Mouse (Mus musculus) 3134 (cell line): Measurements from ENCODE around the gene Aurkb.

Experiments
- DNase-seq: peaks from one replicate; pipeline ENCODE4 v3.0.0-alpha.2; 2011; ENCODE audit warnings: low spot score; ENCODE audit not compliant: insufficient read length; ENCODE audit errors: extremely low read depth

The Aurkb gene

GRCm38 (mm10) chr11:69096360-69096986, 51.0 kb downstream of the Aurkb start:
- DNase-seq = no peak

- peak; percentile 97 for DNase-seq
Observed at GRCm38 (mm10) chr11:69096987-69097900, 51.8 kb downstream of the Aurkb start.

DNA sequence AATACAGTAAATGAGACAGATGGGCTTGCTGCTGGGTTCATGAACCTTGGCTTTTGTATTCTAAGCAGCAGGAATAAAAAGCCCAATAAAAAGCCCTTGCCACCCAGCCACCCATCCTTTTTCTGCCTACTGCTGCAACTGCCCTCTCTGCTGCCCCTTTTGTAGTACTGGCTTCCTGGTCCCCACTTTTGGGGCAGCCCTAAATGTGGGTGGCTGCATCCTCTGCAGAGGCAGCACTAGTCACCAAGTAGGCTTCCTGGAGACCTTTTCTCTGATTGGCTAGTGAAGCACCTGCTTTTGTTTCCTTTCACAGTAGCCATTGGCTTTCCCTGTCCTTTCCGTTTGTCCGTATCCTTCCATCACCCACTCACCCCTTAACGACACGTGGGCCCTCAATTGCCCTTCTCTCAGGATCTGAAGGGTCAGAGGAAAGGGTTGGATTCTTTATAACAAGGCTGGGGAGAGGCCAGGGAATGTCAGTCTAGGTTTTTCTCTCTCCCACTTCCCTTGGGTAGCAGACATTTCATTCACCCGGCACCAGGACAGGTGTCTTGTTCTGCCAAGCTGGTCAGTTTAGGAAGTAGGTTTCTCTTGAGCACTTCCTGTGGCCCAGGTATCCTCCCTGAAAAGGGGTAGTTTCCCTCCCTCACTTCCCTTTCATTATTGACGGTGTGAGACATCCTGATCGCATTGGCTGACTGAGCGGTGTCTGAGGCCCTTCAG, 52.8 kb downstream of the Aurkb start:
- DNase-seq = no peak

GRCm38 (mm10) chr11:69098762-69099091, 53.3 kb downstream of the Aurkb start:
- peak; percentile 98 for DNase-seq

DNA sequence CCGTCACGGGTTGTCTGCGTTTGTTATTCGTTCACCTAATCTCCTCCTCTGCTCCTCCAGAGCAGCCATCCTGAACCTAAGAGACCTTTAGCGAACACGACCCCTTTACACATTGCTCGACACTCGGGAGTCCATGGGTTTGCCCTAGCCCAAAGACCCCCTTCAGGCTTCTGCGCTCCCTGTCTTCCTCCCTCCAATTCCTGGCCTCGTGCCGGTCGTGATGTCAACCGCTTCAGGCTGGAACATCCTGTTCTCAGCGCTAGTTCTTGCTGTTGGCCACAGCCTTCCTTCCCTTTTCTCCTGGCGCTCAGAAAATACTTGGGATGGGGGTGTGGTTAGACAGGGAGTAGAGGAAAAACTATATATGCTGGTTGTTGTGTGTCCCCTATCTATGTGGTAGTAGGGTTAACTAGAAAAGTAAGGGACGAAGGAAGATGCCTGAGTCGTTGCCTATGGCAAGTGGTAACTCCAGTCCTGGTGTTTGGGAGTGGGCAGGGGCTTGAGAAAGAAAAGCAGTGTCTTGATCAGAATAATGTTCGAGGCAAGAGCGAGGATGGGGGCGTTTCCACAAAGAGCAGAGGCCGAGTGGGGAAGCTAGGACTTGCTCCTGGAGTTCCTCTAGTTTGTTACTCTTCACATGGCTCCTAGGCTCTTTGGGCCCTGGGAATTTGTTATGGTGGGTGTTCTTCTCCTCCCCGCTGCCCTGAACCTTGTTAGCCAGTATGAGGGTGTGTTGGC, 53.9 kb downstream of the Aurkb start:
- no peak for DNase-seq

DNA sequence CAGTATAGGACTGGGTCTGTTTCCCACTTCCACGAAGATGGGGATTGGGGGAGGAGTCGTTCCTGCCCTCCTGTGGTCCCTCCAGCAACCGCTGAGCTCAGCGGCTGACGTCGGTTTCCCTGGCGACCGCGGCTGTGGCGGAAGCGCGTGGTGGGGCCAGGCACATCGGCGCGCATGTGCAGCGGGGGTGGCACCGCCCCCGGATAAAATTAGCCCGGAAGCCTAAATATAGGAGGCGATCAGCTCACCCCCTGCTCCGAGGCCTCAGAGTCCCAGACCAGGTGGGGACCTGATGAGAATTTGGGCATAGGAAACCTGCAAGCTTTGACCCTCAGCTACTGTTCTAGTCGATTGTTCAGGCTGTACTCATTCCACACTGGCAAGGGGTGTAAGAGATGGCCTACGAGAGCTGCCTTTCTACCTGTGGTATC, 54.5 kb downstream of the Aurkb start:
- peak; percentile 91 for DNase-seq

DNA sequence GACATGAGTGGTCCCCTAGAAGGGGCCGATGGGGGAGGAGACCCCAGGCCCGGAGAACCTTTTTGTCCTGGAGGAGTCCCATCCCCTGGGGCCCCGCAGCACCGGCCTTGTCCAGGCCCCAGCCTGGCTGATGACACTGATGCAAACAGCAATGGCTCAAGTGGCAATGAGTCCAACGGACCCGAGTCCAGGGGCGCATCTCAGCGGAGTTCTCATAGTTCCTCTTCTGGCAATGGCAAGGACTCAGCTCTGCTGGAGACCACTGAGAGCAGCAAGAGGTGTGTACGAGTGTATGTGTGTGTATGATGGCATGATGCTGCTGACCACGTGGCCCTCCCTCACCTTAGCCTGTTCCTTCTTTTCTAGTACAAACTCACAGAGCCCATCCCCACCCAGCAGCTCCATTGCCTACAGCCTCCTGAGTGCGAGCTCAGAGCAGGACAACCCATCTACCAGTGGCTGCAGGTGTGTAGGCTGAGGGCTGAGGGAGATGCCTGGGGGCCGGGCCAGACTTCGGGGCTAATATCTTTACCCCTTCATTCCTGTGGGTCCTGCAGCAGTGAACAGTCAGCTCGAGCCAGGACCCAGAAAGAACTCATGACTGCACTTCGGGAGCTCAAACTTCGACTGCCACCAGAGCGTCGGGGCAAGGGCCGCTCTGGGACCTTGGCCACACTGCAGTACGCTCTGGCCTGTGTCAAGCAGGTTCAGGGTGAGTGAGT, 55.4 kb downstream of the Aurkb start:
- no peak for DNase-seq
